Mouse (Mus musculus) forebrain, postnatal 0 days (tissue): ENCODE data around the gene Gfra4. TPM values are rescaled to one million over a fixed set of nuclear protein-coding genes. Genes with fewer than 3 reads are reported as not detected.

ENCODE experiments used
- ATAC-seq: fragments of 200-750 bp; cut with Nextera tagmentation; 2 replicates; pipeline ENCODE4 v1.8.0; 2017; ENCODE audit warnings: mild to moderate bottlenecking, moderate library complexity
- DNase-seq: peaks from one replicate; pipeline ENCODE4 v3.0.0-alpha.2; 2015
- H3K27ac ChIP-seq: fragments of 300-500 bp; sonication (generic); 2 replicates; pipeline ENCODE4 v1.5.1; 2014; ENCODE audit warnings: low read depth, mild to moderate bottlenecking, antibody characterized with exemption, low read length, moderate library complexity, mixed read lengths
- H3K27me3 ChIP-seq: fragments of 300-500 bp; sonication (generic); 2 replicates; pipeline ENCODE4 v1.6.1; 2014; ENCODE audit warnings: mild to moderate bottlenecking, low read length, mixed read lengths; ENCODE audit not compliant: insufficient read depth
- H3K36me3 ChIP-seq: fragments of 300-500 bp; sonication (generic); 2 replicates; pipeline ENCODE4 v1.6.1; 2014; ENCODE audit warnings: mild to moderate bottlenecking, moderate library complexity; ENCODE audit not compliant: insufficient read depth
- H3K4me1 ChIP-seq: fragments of 300-500 bp; sonication (generic); 2 replicates; pipeline ENCODE4 v1.6.1; 2014; ENCODE audit warnings: antibody characterized with exemption; ENCODE audit not compliant: insufficient read depth
- H3K4me2 ChIP-seq: fragments of 300-500 bp; sonication (generic); 2 replicates; pipeline ENCODE4 v1.6.1; 2014; ENCODE audit warnings: low read depth, mild to moderate bottlenecking, moderate library complexity
- H3K4me3 ChIP-seq: fragments of 300-500 bp; sonication (generic); 2 replicates; pipeline ENCODE4 v1.5.1; 2014; ENCODE audit warnings: low read depth, low read length, mixed read lengths
- H3K9ac ChIP-seq: fragments of 300-500 bp; sonication (generic); 2 replicates; pipeline ENCODE4 v1.6.1; 2014; ENCODE audit warnings: mild to moderate bottlenecking
- H3K9me3 ChIP-seq: fragments of 300-500 bp; sonication (generic); 2 replicates; pipeline ENCODE4 v1.6.1; 2016; ENCODE audit warnings: low read length
- CTCF ChIP-seq: sonication (generic); IDR thresholded peaks from 2 replicates; pipeline ENCODE4 v1.5.1; 2016; ENCODE audit warnings: antibody characterized with exemption, control low read depth, low read depth
- WGBS: fragments of 180-500 bp; shearing (Covaris S2); extraction: QIAGEN DNeasy Blood & Tissue Kit; methylation state at CpG from one replicate; pipeline ENCODE4 v1.1.7; 2014; 5-methylcytosine and 5-hydroxymethylcytosine counted together
- polyA plus RNA-seq: library from polyadenylated mRNA; unstranded; fragments of >200 nt; fragmentation: Nextera tagmentation; extraction: Ambion mirVana; gene quantifications from 2 replicates; pipeline ENCODE4 v1.2.1, GENCODE M21; 2015
- total RNA-seq: library from RNA; depleted of rRNA; stranded (reverse); fragments of >200 nt; gene quantifications from 2 replicates; pipeline ENCODE4 v1.2.3, GENCODE M21; 2014

Gene Gfra4
- total and polyA plus RNA-seq, 2 experiments from 2014 or later = 39.8 to 61.9 TPM

GRCm38 (mm10) chr2:131052043-131052442, 9.2 kb upstream of the Gfra4 start:
- no peak overlapping the region for H3K27ac ChIP-seq
- no peak for ATAC-seq
- 70% methylated on average over 5 of the region's 5 CpGs for WGBS

GRCm38 (mm10) chr2:131046025-131046424, 3.1 kb upstream of the Gfra4 start:
- 0 out of 2 replicates have a peak, but pooled peaks cover 3% of the 10 kb centered on the region for H3K27me3 ChIP-seq
- 80% methylated on average over 2 of the region's 2 CpGs for WGBS
- H3K4me1 ChIP-seq = peaks cover under 1% of the 10 kb centered on the region; the same call in 1 of the 2 replicates
- ATAC-seq (no peak), DNase-seq (no peak)
- no peak for TF ChIP-seq CTCF
- no peak overlapping the region for H3K27ac ChIP-seq
- H3K4me3 ChIP-seq = no peak overlapping the region
- no peaks in the 10 kb centered on the region for H3K9me3 ChIP-seq
- H3K4me2 ChIP-seq = no peak overlapping the region
- no peaks in the 10 kb centered on the region for H3K36me3 ChIP-seq
- no peak overlapping the region for H3K9ac ChIP-seq

More at GRCm38 (mm10) chr2:131052043-131052442, 9.2 kb upstream of the Gfra4 start:
- no peak for TF ChIP-seq CTCF
- Histone ChIP-seq H3K4me2 (no peak overlapping the region), H3K4me3 (no peak overlapping the region), H3K27me3 (peaks cover 44% of the 10 kb centered on the region), H3K36me3 (no peaks in the 10 kb centered on the region), H3K9ac (no peak overlapping the region), H3K4me1 (peaks cover 6% of the 10 kb centered on the region; the same call in 1 of the 2 replicates), H3K9me3 (no peaks in the 10 kb centered on the region)
- no peak for DNase-seq

GRCm38 (mm10) chr2:131044989-131045720, 2.3 kb upstream of the Gfra4 start:
- ATAC-seq (no peak), DNase-seq (no peak)
- Histone ChIP-seq H3K9ac (no peak overlapping the region), H3K9me3 (no peaks in the 10 kb centered on the region), H3K36me3 (no peaks in the 10 kb centered on the region), H3K4me2 (no peak overlapping the region), H3K4me1 (peaks cover 7% of the 10 kb centered on the region; the same call in 1 of the 2 replicates), H3K4me3 (no peak overlapping the region), H3K27ac (no peak overlapping the region), H3K27me3 (0 out of 2 replicates have a peak, but pooled peaks cover 3% of the 10 kb centered on the region)
- TF ChIP-seq CTCF = no peak
- WGBS = 76% methylated on average over 9 of the region's 9 CpGs

DNA sequence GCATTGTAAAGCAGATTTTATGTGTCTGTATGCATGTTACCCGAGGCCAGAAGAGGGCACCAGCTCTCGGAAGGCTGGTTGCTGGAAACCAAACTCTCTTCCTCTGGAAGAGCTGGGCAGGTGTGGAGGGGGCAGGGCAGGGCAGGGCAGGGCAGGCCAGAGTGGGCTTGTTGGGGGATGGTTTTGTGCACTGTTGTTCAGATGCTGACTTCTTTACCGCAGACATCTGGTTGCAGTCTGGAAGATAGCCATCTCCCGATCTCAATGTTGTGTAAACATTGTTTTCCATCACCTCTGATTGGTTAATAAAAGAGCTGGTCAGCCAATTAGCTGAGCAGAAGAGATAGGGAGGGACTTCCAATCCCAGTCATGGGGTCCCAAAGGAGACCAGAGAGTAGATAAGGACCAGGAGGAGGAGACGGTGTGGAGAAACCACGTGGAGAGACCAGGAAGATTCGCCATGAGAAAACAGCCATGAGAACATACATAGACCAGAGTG, 1.5 kb upstream of the Gfra4 start:
- ATAC-seq (no peak), DNase-seq (no peak)
- H3K9ac ChIP-seq = no peak overlapping the region
- H3K4me3 ChIP-seq = no peak overlapping the region
- H3K4me1 ChIP-seq = peaks cover 7% of the 10 kb centered on the region; the same call in 1 of the 2 replicates
- WGBS = 13% methylated on average over 7 of the region's 7 CpGs
- H3K36me3 ChIP-seq = no peaks in the 10 kb centered on the region
- H3K27me3 ChIP-seq = 0 out of 2 replicates have a peak, but pooled peaks cover 3% of the 10 kb centered on the region
- peak; percentile 21; the same call in 1 of the 2 replicates for TF ChIP-seq CTCF
- H3K27ac ChIP-seq = no peak overlapping the region
- no peaks in the 10 kb centered on the region for H3K9me3 ChIP-seq
- H3K4me2 ChIP-seq = no peak overlapping the region

DNA sequence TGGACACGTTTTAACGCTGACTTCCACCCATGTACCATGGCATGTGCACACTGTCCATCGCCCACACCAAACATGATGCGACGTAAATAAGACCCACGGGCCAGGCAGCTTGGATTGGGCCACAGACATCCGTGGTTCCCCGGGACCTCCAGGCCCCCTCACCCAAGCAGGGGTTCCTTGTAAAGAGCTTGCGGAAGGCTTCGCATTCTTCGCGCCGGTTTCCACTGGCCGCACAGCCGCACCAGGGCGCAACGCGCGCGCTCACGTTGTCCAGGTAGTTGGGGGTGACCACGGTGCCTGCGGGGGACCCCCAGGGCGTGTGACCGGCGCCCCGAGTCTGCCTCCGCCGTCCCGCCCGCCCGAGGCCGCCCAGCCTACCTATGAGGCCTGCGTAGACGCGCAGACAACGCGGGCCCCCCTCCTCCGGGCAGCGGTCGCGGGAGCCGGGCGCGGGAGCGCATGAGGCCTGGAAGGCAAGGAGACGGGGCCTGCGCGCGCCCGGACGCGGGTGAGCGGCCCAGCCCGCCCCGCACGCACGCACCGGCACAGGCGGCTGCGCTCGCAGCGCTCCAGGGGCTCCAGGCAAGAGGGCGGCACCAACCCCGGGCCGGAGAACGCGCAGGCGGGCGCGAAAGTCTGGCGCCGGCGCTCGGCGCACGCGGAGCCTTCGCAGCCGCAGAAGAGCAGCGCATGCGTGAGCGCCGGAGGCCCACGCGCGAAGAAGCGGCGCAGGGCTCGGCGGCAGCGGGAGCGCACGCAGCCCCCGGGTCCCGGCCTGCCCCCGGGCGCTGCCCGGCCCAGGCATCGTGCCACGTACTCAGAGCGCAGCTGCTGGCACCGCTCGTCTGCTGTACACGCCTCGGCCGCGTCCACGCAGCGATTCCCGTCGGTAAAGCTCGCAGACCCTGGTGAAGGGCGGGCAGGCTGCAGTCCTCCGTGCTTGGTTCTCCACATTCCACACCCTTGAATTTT, 1.7 kb downstream of the Gfra4 start:
- DNase-seq (peak; percentile 87), ATAC-seq (peak; percentile 93)
- H3K27me3 ChIP-seq = 0 out of 2 replicates have a peak, but pooled peaks cover 3% of the 10 kb centered on the region
- WGBS = 3% methylated on average over 113 of the region's 115 CpGs
- peak overlapping the region; percentile 83 for H3K9ac ChIP-seq
- no peak for TF ChIP-seq CTCF
- no peaks in the 10 kb centered on the region for H3K9me3 ChIP-seq
- no peaks in the 10 kb centered on the region for H3K36me3 ChIP-seq
- peak overlapping the region; percentile 86 for H3K4me2 ChIP-seq
- H3K4me3 ChIP-seq = peak overlapping the region; percentile 59
- peaks cover 7% of the 10 kb centered on the region; the same call in 1 of the 2 replicates for H3K4me1 ChIP-seq
- H3K27ac ChIP-seq = peak overlapping the region; percentile 82

GRCm38 (mm10) chr2:131038675-131039074, 4.2 kb downstream of the Gfra4 start:
- Histone ChIP-seq H3K36me3 (no peaks in the 10 kb centered on the region), H3K9ac (no peak overlapping the region), H3K9me3 (0 out of 2 replicates have a peak, but pooled peaks cover 3% of the 10 kb centered on the region), H3K4me1 (peaks cover 7% of the 10 kb centered on the region; the same call in 1 of the 2 replicates), H3K4me2 (no peak overlapping the region), H3K27me3 (0 out of 2 replicates have a peak, but pooled peaks cover 3% of the 10 kb centered on the region), H3K27ac (no peak overlapping the region), H3K4me3 (no peak overlapping the region)
- WGBS = 86% methylated on average over 5 of the region's 5 CpGs
- TF ChIP-seq CTCF = no peak
- DNase-seq = no peak
- ATAC-seq = no peak
